In genomic region chr11:95473456-95473855, GRCm38 (mm10) we compare ENCODE assay signal across 24 mouse cellular contexts. TPM values are rescaled to one million over a fixed set of nuclear protein-coding genes. Genes with fewer than 3 reads are reported as not detected.
"Had no signal": no experiment of that assay in that cellular context is flagged by ENCODE, and none has a peak within 500 bp of the region (broad histone marks: within the 10 kb centered on the region; RNA-seq: fewer than 3 reads in every experiment).

No protein-coding gene starts in this region.

- DNase-seq: forebrain, postnatal 0 days; gastrocnemius, postnatal 10 days; heart, postnatal 14 days; kidney, adult 11 months; kidney, adult 2 months; kidney, adult 9 months; kidney, postnatal 14 days; kidney, postnatal 36 days; layer of hippocampus, adult 9-11 months; layer of hippocampus, postnatal 36 days; left cerebral cortex, postnatal 4 days had no signal

- H3K4me3 ChIP-seq: heart, embryonic 12.5 days; hindbrain, embryonic 13.5 days; hindbrain, embryonic 15.5 days; kidney, embryonic 15.5 days; limb, embryonic 13.5 days; limb, embryonic 15.5 days; liver, embryonic 12.5 days had no signal

- H3K9me3 ChIP-seq: heart, embryonic 12.5 days; hindbrain, embryonic 13.5 days; hindbrain, embryonic 15.5 days; kidney, embryonic 15.5 days; limb, embryonic 13.5 days; limb, embryonic 15.5 days; liver, embryonic 12.5 days had no signal

- H3K4me1 ChIP-seq: heart, embryonic 12.5 days; hindbrain, embryonic 13.5 days; hindbrain, embryonic 15.5 days; kidney, embryonic 15.5 days; limb, embryonic 13.5 days; limb, embryonic 15.5 days; liver, embryonic 12.5 days had no signal

- H3K9ac ChIP-seq: forebrain, postnatal 0 days; heart, embryonic 12.5 days; hindbrain, embryonic 13.5 days; hindbrain, embryonic 15.5 days; kidney, embryonic 15.5 days; limb, embryonic 13.5 days; limb, embryonic 15.5 days; liver, embryonic 12.5 days; liver, embryonic 14.5 days had no signal

- ATAC-seq: forebrain, postnatal 0 days; hindbrain, postnatal 0 days; intestine, embryonic 16.5 days; liver, embryonic 12.5 days had no signal

- H3K27me3 ChIP-seq: heart, embryonic 12.5 days; hindbrain, embryonic 13.5 days; hindbrain, embryonic 15.5 days; kidney, embryonic 15.5 days; limb, embryonic 13.5 days; limb, embryonic 15.5 days; liver, embryonic 12.5 days had no signal

- H3K4me2 ChIP-seq: heart, embryonic 12.5 days; hindbrain, embryonic 13.5 days; hindbrain, embryonic 15.5 days; kidney, embryonic 15.5 days; limb, embryonic 13.5 days; limb, embryonic 15.5 days; liver, embryonic 12.5 days had no signal

- H3K27ac ChIP-seq: hindbrain, embryonic 13.5 days; hindbrain, embryonic 15.5 days; hindbrain, postnatal 0 days; kidney, embryonic 15.5 days; kidney, postnatal 0 days; limb, embryonic 13.5 days; limb, embryonic 15.5 days; liver, embryonic 12.5 days; liver, embryonic 14.5 days had no signal

RNA-seq across cellular contexts. Expression of gene Nxph3, which starts 40.9 kb away (rescaled TPM):
- total RNA-seq: hematopoietic stem cell, adult 5-6 weeks; liver, adult 2 months had no signal
